Mouse (Mus musculus) E14TG2a.4 (cell line): ENCODE results near the gene Ilf2.

Experiments
- CTCF ChIP-seq: conservative IDR thresholded peaks from 2 replicates; pipeline ENCODE4 v1.5.1; 2014; ENCODE audit warnings: low read length
- POU5F1 ChIP-seq: IDR thresholded peaks from 2 replicates; pipeline ENCODE4 v1.6.1; 2014; ENCODE audit warnings: low read length, borderline replicate concordance

- TF ChIP-seq CTCF (no peak), POU5F1 (no peak)
These were observed 39.9 kb downstream of the Ilf2 start for GRCm38 (mm10) chr3:90515789-90516188.
